Mouse (Mus musculus): Measurements from ENCODE around the gene Cacnb4.

DNA sequence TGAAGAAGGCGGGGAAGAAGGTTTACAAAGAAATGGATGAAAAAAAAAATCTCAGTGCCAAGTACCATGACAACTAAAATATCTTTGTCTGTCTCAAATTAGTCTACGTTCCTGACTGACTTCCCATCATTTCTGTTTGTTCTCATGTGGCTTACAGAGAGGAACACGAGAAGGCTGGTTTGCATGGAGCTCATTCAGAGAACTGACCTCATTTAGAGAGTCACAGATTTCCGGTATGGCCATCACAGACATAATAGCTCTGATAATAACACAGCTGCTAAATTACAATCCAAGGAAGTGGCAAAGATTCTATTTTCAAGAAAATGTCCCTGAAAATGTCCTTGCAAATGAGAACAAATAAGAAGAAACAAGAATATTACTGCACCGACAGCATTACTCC is 142.9 kb downstream of the Cacnb4 start:
- no peak for TF ChIP-seq POLR2A (IDR thresholded peaks at IDR 0.05; ENCODE audit: borderline replicate concordance, extremely low read depth, low read depth, low read length)
- TF ChIP-seq CTCF (IDR thresholded peaks at IDR 0.05; ENCODE audit: insufficient read depth, low read length): no peak
